Mouse (Mus musculus): Measurements from ENCODE around the gene H6pd.

The H6pd gene

DNA sequence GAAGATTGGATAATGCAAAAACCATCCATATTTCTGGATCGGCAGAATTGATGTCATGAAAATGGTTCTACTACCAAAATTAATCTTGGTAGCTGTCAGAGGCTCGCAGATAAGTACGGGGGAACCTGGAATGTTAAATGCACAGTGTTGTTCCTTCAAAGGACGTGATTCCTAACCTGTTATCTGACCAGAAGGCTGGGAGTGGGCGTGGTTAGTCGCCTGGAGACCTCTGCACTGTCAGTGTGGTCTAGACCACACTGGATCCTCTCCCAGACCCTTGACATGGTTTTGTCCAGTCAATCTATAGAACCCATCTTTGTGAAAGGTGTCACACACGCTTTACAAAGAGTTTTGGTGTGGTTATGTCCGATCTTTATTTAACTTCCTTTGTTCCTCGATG lies 37.4 kb downstream of the H6pd start:
- DNase-seq, result no peak

DNA sequence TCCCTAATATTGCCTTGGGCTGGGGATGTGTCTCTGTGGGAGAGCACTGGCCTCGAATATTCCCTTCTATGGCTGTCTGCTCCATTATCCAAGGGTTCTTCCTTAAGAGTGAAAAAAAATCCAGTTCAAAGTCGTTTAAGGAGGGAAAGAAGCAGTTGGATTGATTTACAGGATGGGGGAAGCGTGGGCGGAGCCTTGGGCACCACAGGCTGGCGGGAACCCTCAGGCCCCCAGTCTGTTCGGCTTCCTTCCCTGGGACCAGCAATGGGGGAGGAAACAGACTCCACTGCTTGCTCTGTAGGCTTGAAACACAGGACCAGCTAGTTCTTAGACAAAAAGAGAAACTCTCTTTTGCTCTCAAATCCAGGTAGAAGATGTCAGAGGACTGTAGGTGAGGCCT lies 40.3 kb downstream of the H6pd start:
- no peak for DNase-seq

DNA sequence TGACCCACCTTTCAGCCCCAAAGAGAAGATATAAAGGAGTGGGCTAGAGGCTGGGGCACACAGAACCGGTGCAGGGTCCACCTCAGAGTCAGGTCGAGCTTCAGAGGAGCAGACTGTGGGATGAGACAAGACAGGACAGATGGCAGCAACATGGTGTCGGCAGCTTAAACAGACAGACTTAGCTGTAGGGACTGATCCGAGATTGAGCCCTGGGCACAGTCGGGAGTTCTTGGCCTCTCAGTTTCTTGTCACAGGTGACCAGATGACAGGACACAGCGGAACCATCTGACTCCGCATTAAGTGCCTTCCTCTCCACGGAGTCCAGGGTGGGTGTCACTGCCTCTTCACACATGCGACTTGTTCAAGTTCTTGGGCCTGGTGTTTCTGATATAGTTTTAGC lies 41.9 kb downstream of the H6pd start:
- no peak for DNase-seq

DNA sequence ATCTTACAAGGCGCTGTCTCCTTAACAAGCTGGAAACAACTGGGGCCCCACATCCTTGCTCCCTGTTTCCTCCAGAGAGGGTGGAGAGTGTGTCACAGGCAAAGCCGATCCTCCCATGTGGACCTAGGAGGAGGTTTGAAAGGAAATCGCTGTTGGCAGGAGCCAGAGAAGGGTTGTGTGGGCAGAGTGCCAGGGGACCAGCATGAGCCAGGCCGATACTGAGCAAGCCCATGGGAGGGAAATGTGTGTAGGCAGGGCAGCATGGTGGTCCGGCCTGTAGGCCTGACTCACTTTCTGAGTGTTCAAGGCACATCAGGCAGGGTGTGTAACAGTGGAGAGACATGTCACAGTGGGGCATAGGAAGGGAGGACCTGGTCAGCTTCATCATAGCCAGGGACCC lies 42.6 kb downstream of the H6pd start:
- peak; percentile 65 to 73 for DNase-seq

DNA sequence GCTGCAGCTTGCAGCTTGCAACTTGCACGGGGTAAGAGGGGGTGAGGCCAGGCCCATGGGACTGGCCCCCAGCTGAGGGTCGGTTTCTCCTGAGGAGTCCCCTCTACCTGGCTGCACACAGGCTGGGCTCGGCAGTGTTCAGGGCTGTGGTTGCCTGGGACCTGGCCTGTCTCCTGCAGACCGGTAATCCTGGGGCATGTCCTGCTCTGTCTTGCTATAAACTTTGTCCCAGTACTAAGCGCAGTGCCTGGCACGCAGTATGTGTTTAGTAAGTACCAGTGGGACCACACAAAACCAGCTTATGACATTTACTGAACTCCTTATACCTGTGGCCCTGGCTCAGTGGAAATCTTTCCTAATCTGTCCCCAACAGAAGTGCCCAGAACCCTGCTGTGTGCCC lies 43.2 kb downstream of the H6pd start:
- no peak for DNase-seq

DNA sequence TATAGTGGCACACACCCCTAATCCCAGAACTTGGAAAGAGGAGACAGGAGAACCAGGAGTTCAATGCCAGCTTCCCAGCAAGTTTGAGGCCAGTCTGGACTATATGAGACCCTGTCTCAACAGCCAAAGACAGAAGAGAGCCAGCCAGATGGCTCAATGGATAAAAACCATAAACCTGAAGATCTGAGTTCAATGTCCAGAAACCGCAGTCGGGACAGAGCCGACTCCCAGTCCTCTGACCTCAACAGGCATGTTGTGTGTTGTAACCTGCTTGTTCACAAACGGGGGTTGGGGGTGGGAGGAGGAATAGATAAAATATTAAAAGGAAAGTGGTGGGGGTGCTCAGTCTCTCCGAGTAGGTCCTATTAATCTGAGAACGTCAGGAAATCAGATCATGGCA lies 43.6 kb downstream of the H6pd start:
- no peak for DNase-seq

DNA sequence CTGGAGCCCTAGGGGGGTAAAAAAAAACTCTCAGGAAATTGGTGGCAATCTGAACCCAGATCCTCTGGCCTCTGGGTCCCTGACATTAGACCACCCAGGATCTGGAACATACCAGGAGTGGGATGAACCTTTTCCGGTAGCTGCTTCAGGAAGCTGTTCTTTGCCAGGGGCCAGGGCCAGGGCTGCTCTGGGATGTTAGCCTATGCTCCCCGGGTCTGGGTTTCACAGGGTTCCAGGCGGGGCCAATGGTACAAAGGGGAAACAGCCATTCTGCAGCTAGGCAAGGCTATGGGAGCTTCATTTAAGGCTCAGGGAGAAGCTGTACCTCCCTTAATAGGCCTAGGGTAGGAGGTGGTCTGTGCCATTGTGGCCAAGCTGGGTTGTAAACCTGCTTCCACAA lies 44.1 kb downstream of the H6pd start:
- DNase-seq, result no peak

DNA sequence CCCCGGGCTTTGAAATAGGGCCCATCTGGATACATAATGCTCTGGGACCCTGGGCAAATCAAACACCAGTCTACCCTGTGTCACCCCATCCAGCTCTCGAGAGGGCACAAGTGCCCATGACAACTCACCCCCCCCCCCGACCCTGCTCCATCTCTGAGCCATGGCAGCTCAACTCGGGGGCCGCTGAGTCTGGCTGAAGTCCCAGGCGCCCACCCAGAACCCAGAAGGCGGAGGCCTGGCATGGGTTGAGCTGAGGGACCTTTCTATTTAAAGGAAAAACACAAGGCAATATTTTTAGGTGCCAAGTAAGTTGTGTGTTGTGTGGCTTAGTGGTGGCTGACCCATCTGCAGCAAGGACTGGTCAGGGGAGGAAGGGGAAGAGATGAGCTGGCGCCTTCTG lies 44.5 kb downstream of the H6pd start:
- DNase-seq, result no peak

DNA sequence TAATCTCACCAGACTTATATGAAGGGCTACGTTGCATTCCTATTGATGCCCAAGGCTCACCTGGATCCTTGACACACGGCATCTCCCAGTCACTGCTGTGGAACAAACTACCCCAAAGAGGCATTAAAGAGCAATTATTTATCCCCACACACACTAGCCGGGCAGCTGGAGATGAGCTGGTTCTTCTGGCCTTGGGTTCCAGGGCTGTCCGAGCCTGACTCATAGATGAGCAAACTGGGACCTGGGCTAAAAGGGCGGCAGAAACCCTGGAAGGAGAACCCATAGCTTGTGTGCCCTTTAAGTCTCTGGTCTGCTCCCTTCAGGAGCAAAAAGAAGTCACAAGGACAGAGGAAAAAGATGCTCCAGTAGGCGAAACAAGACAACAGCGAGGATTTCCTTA lies 48.4 kb downstream of the H6pd start:
- DNase-seq, result no peak

DNA sequence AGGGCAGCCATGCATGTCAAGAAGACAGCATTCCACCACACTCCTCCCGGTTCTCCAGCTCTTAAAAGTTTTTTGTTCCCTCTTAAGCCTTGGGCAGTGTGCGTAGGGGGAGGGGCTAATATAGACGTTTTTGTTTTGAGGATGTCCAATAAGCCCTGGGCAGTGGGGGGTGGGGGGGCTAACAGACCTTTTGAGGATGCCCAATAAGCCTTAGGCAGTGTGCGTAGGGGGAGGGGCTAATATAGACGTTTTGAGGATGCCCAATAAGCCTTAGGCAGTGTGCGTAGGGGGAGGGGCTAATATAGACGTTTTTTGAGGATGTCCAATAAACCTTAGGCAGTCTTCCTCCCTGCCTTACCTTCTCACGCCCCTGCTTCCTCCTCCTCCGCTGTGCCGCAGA lies 49.0 kb downstream of the H6pd start:
- no peak for DNase-seq

DNA sequence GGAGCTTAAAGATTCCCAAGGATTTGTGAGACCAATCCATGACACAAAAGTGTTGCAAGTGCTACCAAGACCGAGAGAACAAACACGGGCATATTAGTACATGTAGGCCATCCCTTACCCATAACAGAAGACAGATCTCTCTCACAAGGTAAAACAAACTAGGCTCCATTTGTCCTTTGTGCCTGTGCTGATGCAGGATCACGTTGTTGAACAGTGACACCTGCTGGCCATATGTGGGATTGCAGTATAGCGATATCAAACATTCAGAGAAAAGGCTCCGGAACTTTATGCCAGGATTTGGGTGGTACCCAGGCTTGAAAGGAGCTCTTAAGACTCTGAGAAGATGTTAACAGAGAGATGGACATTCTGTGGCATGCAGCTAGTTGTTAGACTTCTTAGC lies 50.3 kb downstream of the H6pd start:
- DNase-seq, result peak; percentile 74 to 78

DNA sequence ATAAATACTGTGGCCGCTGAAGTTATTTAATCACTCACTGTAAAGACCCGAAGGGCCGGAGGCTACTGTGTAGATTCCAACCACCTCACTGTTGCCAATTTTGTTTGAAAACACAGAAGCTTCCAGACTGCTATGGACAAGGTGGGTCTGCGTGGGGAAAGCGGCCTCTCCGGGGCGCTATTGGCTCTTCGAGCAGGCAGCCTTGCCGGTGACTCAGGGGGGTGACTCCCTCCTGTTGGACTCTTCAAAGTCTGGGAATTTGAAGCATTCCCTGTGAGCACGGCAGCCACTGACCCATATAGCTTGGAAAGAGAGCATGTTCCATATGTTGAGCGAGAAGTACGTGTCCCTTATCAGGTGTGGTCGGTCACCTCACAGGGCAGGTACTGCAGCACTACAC lies 52.8 kb downstream of the H6pd start:
- peak in 1 of 2 experiments; percentile 22 for DNase-seq

DNA sequence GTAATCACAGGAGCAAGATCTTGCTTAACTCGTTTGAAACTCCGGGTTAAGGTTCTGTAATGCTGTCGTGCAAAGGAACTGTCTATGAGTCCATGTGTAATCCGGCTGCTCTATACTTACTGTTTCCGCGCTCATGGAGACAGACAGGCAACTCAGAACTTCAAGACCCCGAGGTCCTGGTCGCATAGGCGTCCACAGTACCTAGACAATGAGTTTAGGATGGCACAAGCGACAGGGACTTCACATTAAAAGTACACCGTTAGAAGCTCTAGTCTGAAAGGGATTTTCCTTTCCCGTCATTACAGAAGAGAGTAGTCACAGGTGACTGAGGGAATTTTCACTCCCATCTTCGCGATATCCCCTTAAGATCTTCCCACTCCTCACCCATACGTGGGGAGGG lies 53.2 kb downstream of the H6pd start:
- no peak for DNase-seq

DNA sequence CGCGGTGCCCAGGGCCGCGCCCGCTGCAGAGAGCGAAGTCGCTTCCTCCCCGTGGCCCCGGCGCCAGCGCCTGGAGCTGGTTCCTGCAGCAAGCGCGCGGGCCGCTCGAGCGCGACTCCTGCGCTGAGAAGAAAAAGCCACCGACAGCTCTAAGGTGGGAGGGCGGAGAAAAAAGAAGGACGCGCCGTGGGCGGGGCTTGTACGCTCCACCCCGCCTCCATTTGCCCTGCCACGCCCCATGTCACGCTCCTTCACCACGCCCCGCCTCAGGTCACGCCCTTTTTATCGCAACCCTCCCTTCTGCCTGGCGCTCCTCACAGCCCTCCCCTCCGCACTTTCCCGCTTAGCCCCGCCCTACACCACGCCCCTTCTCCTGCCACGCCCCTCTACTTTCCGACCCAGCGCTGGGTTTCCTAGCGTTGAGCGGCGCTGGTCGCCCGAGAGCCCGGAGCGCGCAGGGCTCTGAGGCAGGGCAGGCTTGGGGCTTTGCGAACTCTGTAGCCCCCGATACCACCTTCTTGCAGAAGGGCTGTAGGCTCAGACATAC lies 53.9 kb downstream of the H6pd start, which contains the start of gene Spsb1:
Gene Spsb1 (minus strand): TSS at position 151 of the 547 bp plus-strand sequence.
- DNase-seq, result peak; percentile 98

DNA sequence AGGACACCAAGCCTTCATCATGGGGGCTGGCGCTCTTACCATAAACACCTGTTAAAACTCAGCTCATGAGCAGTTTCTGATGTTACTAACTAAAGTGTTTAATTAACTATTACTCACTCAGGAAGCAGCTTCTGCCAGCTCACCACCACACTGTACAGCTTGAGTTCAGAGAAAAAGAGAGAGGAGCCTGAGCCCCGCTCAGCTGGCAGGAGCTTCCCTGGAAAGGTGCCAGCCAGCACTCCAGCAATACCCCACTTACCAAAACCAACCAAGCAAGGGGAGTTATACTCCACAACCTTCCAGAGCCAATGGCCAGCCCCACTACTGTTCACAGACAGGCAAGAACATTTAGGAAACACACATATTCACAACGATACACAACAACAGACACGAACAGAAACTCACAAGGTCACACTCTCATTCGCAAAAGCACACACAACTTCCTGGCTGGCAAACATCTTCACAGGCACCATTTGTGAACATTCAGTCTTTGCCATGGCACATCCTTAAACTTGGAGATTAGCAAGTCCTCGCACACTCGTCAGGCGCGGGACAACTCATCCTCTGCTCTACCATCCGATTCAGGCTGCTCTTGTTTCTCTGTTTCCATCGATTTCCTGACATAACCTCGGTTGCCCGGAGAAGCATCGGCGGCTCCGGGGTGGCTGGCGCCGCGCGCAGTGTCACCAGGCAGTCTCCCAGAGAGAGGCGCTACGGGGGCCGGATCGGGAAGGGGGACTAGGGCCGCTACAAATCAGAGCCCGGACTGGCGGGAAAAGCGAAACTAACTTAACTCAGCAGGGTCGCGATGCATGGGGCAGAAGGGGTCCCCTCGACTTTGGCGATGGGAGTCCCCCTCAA lies 55.0 kb downstream of the H6pd start:
- DNase-seq, result peak; percentile 55 to 58

DNA sequence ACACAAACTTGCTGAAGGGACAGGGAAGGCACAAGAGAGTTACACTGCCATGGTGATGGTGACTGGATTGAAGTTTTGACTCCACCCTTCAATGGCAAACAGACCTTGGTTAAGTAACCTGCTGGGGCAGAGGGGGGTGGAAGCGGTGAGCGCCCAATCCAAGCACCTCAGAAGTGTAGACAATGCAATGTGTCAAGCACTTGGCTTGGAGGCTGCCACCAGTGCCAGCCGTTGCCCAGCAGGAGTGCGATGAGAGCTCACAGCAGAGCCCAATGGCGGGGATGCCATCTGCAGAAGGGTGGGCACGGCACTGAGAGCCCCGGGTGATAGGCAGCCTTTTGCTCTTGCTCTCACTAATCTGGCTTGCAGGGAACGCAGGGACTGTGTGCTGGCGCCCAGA lies 56.6 kb downstream of the H6pd start:
- peak; percentile 65 to 80 for DNase-seq

DNA sequence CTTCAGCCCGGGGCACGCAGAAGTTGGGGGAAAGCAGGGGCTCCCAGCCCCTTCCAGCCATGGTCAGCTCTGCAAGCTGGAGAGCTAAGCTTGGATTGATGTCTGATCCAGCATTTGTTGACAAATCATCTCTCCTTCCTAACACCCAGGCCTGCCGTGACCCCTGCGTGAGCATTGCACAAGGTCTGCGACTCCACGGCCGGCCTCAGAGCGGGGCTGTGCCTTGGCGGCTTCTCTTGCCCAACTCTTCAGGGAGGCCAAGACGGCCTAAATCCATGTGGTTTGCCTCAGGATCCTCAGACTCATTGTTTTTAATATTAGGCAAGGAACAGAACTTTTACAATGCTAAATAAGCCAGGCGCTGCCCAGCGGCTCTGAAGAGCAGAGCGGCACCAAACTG lies 57.6 kb downstream of the H6pd start:
- peak; percentile 62 to 70 for DNase-seq

DNA sequence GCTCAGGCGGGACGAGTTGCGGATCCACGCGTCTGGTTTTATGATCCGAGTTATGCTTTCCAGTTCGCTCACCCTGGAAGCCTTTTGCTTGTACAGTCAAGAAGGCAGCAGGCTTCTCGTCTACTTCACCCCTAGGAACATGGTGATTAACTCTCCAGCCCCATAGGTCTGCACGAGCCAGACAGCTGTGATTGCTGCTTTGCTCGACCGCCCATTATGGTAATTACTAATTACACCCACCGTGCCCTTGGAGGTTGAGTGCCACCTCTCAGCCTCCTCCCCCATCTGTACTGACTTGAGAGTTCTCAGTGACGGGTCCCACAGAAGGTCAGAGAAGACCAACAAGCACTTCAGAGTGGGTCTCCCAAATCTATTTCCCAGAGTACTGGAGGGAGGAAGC lies 59.1 kb downstream of the H6pd start:
- no peak for DNase-seq

DNA sequence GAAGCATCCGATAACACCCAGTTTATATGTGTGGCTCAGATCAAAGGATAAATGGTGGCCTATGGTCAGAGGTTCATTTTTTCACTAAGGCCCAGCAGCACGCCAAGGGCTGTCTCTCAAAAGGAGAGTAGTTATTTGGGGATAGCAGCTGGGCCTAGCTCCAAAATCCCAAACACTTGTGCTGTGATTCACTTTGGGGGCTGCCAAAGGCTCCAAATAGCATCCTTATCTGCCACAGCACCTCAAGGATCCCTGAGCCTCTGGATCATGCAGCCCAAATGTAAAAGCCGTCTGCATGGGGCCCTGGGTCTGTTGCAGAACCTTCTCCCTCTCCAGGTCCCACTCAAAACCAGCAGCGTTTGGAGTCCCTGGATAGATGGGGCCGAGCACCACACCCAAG lies 60.7 kb downstream of the H6pd start:
- DNase-seq, result no peak

DNA sequence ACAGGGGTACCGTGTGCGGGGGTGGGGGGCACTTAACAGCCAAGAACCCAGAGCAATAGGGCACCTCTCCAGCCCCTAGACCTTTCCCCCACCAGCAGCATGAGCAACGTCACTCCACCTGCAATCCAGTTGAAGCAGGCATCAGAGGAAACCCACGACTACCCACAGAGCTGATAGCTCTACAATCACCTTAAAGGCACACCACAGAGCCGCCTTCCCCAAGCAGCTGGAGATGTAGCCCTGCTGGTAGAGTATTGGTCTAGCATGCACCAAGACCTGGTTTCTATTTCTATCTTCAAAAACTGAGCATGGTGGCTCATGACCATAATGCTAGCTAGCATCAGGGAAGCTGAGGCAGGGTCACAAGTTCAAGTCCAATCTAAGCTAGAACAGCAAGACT lies 61.4 kb downstream of the H6pd start:
- DNase-seq, result no peak

DNA sequence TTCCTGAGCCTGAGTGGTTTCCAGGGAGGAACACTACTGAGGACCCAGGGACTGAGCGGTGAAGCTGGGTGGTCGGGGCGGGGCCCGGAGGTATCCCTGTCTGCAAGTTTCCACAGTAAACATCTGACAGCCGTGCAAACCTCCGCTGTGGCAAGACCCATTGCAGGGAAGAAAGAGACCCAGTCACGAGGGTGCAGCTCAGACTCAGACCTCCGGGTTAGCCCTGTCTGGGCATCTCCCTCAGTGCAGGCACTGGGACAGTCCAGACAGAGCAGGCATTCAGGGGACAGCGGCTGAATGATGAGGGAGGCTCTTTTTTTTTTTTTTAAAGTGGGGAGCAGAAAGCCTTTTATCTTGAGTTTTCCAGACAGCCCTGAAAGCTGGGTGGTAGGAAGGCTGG lies 63.6 kb downstream of the H6pd start:
- DNase-seq, result no peak

DNA sequence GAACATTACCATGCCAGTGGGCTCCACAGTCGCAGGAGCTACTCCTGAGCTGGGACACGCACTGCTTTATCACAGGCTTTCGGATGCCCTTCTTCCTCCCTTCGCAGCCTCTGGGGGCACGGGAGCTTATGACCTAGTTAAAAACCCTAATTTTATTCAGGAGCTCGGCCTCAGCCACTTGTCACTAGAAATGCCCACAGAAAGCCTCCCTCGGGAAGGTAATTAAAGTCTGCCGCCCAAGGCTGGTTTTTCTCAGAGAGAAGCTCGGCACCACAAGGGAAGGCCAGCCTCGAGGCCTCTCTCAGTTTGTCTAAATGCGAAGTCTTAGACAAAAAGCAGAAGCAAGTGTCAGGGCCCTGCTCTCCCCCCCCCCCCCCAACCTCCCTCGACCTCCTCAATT lies 64.6 kb downstream of the H6pd start:
- no peak for DNase-seq

DNA sequence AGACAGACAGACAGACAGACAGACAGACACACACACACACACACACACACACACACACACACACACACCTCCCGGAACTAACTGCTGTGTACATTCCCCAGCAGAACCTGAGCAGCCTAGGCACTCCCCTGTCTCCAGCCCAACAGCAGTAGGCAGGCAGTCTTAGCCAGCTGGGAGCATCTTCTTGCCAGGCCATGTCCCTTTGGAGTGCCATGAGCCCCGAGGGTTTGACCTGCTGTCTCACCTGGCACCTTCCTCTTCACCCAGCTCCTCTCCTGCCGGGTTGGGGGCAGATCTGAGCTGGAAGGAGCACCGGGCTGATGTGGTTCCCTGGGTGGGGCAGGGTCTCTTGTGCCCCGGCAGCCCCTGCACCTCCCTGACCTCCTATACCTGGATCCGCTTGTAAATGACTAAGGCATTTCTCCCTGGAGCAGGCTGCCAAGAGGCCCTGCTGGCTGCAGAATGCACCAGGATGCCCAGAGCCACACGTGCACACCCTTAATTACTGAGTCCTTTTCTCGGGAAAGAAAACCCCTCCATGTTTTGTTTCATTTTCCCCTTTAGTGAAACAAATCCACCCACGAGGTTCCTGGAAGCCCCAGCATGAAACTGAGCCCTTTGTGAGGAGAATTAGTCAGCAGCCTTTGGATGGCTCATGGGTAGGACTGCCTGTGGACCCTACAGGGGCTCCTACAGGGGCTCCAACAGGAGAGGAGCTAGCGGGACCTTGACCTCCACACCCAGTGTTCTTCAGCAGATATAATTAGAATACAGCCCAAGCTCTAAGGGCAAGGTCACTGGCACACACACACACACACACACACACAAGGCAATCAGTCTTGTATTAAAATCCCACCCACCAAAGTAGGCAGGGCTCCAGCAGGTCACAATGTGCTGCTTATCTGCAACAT lies 65.7 kb downstream of the H6pd start:
- DNase-seq, result no peak
